Mouse (Mus musculus) bone marrow macrophage, adult 2 months (primary cell): ENCODE measurements around the gene Gng4.

ENCODE experiments used
- CTCF ChIP-seq: IDR thresholded peaks from 2 replicates; pipeline ENCODE4 v1.5.1; 2012; ENCODE audit warnings: low read depth, mild to moderate bottlenecking, low read length, moderate library complexity
- POLR2A ChIP-seq: IDR thresholded peaks from 2 replicates; pipeline ENCODE4 v1.6.1; 2012; ENCODE audit warnings: mild to moderate bottlenecking, low read depth, low read length, borderline replicate concordance

DNA sequence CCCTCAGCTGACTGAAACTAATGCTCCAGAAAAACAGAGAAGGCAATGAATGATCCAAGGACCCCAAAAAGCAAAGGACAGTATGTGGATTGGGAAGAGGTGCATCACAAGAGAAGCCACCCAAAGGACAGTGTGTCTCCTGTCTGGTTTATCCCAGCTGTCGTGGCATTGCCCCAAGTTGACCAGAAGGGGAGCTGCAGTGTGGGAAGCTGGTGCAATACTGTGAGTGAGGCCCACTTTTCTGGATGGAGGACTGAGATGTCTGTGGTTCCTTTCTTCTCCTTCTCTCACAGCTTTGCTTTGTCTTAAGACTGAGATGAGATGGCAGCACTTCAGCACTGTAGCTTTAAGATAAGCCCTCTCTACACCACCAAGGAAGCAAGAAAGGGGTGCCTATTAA lies 12.2 kb downstream of the Gng4 start:
- TF ChIP-seq CTCF (no peak), POLR2A (no peak)
